Mouse (Mus musculus): Measurements from ENCODE around the gene Pdx1.

Gene Pdx1

GRCm38 (mm10) chr5:147284365-147284764 is 14.6 kb downstream of the Pdx1 start:
- DNase-seq (ENCODE audit: low read depth) = no peak

GRCm38 (mm10) chr5:147291764-147292505 is 22.2 kb downstream of the Pdx1 start:
- DNase-seq (ENCODE audit: low read depth) = peak; percentile 72

GRCm38 (mm10) chr5:147292506-147293120 is 22.9 kb downstream of the Pdx1 start:
- peak; percentile 80 for DNase-seq (ENCODE audit: low read depth)

GRCm38 (mm10) chr5:147293127-147293910 is 23.6 kb downstream of the Pdx1 start:
- peak; percentile 91 for DNase-seq (ENCODE audit: low read depth)

- peak; percentile 73 for DNase-seq (ENCODE audit: low read depth)
Observed at GRCm38 (mm10) chr5:147294121-147294520, 24.4 kb downstream of the Pdx1 start.

GRCm38 (mm10) chr5:147297249-147297648 is 27.5 kb downstream of the Pdx1 start:
- DNase-seq (ENCODE audit: low read depth) = no peak

- DNase-seq (ENCODE audit: low read depth) = peak; percentile 53
Observed at GRCm38 (mm10) chr5:147299255-147300000, 29.7 kb downstream of the Pdx1 start.

- DNase-seq (ENCODE audit: low read depth) = no peak
Observed at GRCm38 (mm10) chr5:147300001-147300363, 30.2 kb downstream of the Pdx1 start.

GRCm38 (mm10) chr5:147300917-147301780 is 31.4 kb downstream of the Pdx1 start:
- no peak for DNase-seq (ENCODE audit: low read depth)

GRCm38 (mm10) chr5:147301781-147302070 is 32.0 kb downstream of the Pdx1 start:
- no peak for DNase-seq (ENCODE audit: low read depth)

- DNase-seq (ENCODE audit: low read depth) = no peak
Observed at GRCm38 (mm10) chr5:147302141-147302540, 32.4 kb downstream of the Pdx1 start.

- no peak for DNase-seq (ENCODE audit: low read depth)
Observed at GRCm38 (mm10) chr5:147302746-147303400, 33.1 kb downstream of the Pdx1 start.

- no peak for DNase-seq (ENCODE audit: low read depth)
Observed at GRCm38 (mm10) chr5:147304276-147305155, 34.8 kb downstream of the Pdx1 start.

- no peak for DNase-seq (ENCODE audit: low read depth)
Observed at GRCm38 (mm10) chr5:147305166-147305565, 35.4 kb downstream of the Pdx1 start.

- no peak for DNase-seq (ENCODE audit: low read depth)
Observed at GRCm38 (mm10) chr5:147305856-147306637, 36.3 kb downstream of the Pdx1 start.

- DNase-seq (ENCODE audit: low read depth) = no peak
Observed at GRCm38 (mm10) chr5:147306638-147307397, 37.1 kb downstream of the Pdx1 start, which contains the start of gene Cdx2. TSS of gene Cdx2 (minus strand) at chr5:147307270.

GRCm38 (mm10) chr5:147307398-147307785 is 37.6 kb downstream of the Pdx1 start:
- DNase-seq (ENCODE audit: low read depth) = no peak

GRCm38 (mm10) chr5:147308451-147308850 is 38.7 kb downstream of the Pdx1 start:
- DNase-seq (ENCODE audit: low read depth) = no peak

Data from 416B (cell line).